Mouse (Mus musculus) liver, embryonic 14.5 days (tissue): ENCODE results near the gene Gm45062.

Source experiments
- CTCF ChIP-seq: IDR thresholded peaks from 2 replicates; pipeline ENCODE4 v1.5.1; 2016; ENCODE audit warnings: antibody characterized with exemption, low read depth, control low read depth
- EP300 ChIP-seq: IDR thresholded peaks from 2 replicates; pipeline ENCODE4 v1.6.1; 2016; ENCODE audit warnings: antibody characterized with exemption, low read depth

DNA sequence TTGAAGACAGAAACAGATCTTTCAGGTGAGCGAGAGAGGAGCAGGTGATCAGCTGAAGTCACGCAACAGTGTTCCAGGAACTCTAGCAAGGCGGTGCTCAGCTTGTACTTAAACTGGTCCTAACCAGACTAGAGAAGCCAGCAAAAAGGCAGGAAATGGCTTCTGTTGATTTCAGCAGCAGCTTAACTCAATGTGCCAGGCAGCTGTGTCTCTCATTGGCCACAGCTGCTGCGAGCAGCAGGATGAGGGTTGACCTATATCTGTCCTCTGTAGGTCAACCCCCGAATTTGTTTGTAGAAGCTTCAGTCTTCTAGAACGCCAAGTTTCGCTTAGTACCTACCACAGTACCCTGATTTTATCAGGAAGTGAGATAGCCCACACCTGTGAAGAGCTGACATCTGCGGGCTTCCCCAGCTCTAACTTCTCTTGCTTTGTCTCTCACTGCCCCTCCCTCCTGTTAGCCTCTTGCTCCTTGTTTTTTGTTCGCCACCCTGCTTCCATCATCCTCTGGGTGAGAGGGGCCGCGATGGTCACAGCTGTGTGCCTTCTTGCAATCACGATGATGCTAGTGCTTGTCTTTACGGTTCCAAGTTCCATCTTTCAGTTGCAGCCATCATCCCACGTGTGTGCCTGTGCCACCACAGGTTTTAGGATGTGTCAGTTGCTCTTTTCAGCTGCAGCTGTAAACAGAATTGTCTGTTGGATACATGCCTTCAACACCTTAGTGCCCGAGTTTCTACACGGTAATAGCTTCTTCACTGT, 226.3 kb downstream of the Gm45062 start:
- TF ChIP-seq CTCF (no peak), EP300 (no peak)
